Mouse (Mus musculus): ENCODE data around the gene Yipf1. TPM values are rescaled to one million over a fixed set of nuclear protein-coding genes. Genes with fewer than 3 reads are reported as not detected.
"Not testable (repeated sequence)": the region's sequence is repeated elsewhere in the genome, so short reads cannot be mapped to it uniquely, and the experiment has no call there.

Gene Yipf1
- polyA plus RNA-seq, 1 experiment from 2014 or later = 45.5 TPM

DNA sequence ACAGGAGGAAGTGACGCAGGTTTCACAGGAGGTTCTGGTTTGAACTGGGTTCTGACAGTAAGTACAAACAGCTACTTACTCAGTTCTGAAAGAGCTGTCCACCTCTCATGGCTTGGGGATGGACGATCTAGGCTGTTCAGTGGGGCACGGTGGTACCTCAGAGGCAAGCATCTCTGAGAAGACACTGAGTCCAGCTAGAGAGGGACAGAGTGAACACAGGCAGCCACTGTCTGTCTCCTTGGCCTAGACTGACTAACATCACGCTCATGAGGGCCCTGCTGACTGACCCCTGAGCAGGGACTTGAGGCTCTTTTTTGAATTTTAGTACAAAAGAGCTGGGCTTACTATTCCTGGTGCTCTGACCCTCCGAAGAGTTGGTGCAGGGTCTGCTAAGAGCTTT, 40.0 kb downstream of the Yipf1 start:
- DNase-seq (ENCODE audit: low spot score) (no peak), ATAC-seq (replicated peaks; ENCODE audit: low FRiP score) (no peak)
- H3K4me3 ChIP-seq (ENCODE audit: low read depth, low read length) = no peak overlapping the region
- WGBS = 75% methylated on average over 5 of the region's 5 CpGs
- H3K4me1 ChIP-seq (replicated peaks; ENCODE audit: control insufficient read depth, insufficient read depth, low read length) = peaks cover 4% of the 10 kb centered on the region
- no peaks in the 10 kb centered on the region for H3K36me3 ChIP-seq (ENCODE audit: control insufficient read depth, insufficient read depth, low read length)
- no peak overlapping the region for H3K9ac ChIP-seq (ENCODE audit: low read depth, low read length)
- no peak overlapping the region for H3K4me2 ChIP-seq
- H3K9me3 ChIP-seq (ENCODE audit: control insufficient read depth, low read length) = no peaks in the 10 kb centered on the region
- no peaks in the 10 kb centered on the region for H3K27me3 ChIP-seq (replicated peaks; ENCODE audit: control insufficient read depth, insufficient read depth, low read length)
- no peak overlapping the region for H3K27ac ChIP-seq (ENCODE audit: low read depth, low read length)

DNA sequence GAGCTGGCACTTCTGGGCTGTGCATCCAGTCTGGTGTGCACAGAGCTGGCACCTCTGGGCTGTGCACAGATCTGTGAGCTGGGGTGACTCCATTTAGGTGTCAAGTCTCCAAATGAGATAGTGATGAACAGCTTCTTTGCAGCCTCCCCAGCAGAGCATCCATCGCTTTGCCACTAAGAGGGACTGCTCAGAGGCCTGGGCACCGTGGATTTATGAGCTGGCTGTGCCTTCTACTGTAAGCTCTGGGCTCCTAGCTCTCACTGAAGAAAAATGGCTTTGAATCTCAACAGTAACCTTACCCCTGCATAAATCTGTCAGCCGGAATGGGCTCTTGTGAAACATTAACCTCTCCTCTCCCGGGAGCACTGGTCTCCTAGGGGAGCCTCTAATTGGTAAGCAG, 40.4 kb downstream of the Yipf1 start:
- 45% methylated on average over 4 of the region's 4 CpGs for WGBS
- Histone ChIP-seq H3K27me3 (replicated peaks; ENCODE audit: control insufficient read depth, insufficient read depth, low read length) (no peaks in the 10 kb centered on the region), H3K4me1 (replicated peaks; ENCODE audit: control insufficient read depth, insufficient read depth, low read length) (peaks cover 4% of the 10 kb centered on the region), H3K4me2 (no peak overlapping the region), H3K9me3 (ENCODE audit: control insufficient read depth, low read length) (no peaks in the 10 kb centered on the region), H3K27ac (ENCODE audit: low read depth, low read length) (no peak overlapping the region), H3K4me3 (ENCODE audit: low read depth, low read length) (no peak overlapping the region), H3K9ac (ENCODE audit: low read depth, low read length) (no peak overlapping the region), H3K36me3 (ENCODE audit: control insufficient read depth, insufficient read depth, low read length) (no peaks in the 10 kb centered on the region)
- DNase-seq (ENCODE audit: low spot score) (no peak), ATAC-seq (replicated peaks; ENCODE audit: low FRiP score) (no peak)

DNA sequence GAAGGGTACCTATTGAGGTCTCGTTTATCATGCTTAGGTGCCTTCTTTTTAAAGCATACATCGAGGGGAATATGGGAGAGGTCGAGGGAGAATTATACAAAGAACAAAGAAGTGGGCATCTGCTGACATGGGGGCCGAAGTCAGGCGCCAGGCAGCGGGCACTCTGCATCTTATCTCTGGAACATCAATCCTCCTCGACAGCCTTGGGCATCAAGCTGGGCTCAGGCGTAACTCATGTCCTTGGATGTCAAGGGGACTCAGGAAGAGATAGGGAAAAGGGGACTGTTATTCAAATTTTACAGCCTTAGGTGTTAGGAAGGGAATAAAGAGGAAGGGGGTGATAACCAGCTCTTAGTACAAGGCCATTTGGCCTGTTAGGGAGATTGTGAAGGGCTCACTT, 43.0 kb downstream of the Yipf1 start:
- not testable (repeated sequence) for DNase-seq (ENCODE audit: low spot score); H3K9ac ChIP-seq (ENCODE audit: low read depth, low read length); H3K36me3 ChIP-seq (ENCODE audit: control insufficient read depth, insufficient read depth, low read length); H3K4me2 ChIP-seq; H3K9me3 ChIP-seq (ENCODE audit: control insufficient read depth, low read length); H3K4me1 ChIP-seq (replicated peaks; ENCODE audit: control insufficient read depth, insufficient read depth, low read length); ATAC-seq (replicated peaks; ENCODE audit: low FRiP score); H3K27ac ChIP-seq (ENCODE audit: low read depth, low read length); H3K4me3 ChIP-seq (ENCODE audit: low read depth, low read length); H3K27me3 ChIP-seq (replicated peaks; ENCODE audit: control insufficient read depth, insufficient read depth, low read length)
- WGBS = 59% methylated on average over 8 of the region's 8 CpGs

DNA sequence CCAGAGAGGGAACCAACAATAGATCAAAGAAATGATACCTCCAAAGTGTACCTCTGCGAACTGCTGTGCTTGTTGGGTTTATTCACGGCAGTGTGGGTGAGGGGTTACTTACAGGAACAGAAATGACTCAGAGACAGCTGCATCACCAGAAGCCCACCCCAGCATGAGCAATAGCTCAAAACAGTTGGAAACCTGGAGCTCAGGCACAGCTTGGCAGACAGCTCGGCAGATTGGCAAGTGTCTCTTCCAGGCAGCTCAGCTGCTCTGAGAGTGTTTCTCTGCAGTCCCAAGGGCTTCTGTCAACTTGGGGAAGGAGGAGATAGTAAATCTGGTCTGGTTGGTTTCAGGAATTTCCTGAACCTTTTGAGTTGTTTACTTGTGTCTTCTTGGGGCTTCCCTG, 44.3 kb downstream of the Yipf1 start:
- H3K4me3 ChIP-seq (ENCODE audit: low read depth, low read length) = no peak overlapping the region
- H3K27ac ChIP-seq (ENCODE audit: low read depth, low read length) = no peak overlapping the region
- peaks cover 4% of the 10 kb centered on the region; the same call in 1 of the 2 replicates for H3K4me1 ChIP-seq (replicated peaks; ENCODE audit: control insufficient read depth, insufficient read depth, low read length)
- no peak overlapping the region for H3K9ac ChIP-seq (ENCODE audit: low read depth, low read length)
- ATAC-seq (replicated peaks; ENCODE audit: low FRiP score) (no peak), DNase-seq (ENCODE audit: low spot score) (no peak)
- H3K9me3 ChIP-seq (ENCODE audit: control insufficient read depth, low read length) = no peaks in the 10 kb centered on the region
- no peaks in the 10 kb centered on the region for H3K36me3 ChIP-seq (ENCODE audit: control insufficient read depth, insufficient read depth, low read length)
- WGBS = 92% methylated on average over 3 of the region's 3 CpGs
- no peak overlapping the region for H3K4me2 ChIP-seq
- no peaks in the 10 kb centered on the region for H3K27me3 ChIP-seq (replicated peaks; ENCODE audit: control insufficient read depth, insufficient read depth, low read length)

DNA sequence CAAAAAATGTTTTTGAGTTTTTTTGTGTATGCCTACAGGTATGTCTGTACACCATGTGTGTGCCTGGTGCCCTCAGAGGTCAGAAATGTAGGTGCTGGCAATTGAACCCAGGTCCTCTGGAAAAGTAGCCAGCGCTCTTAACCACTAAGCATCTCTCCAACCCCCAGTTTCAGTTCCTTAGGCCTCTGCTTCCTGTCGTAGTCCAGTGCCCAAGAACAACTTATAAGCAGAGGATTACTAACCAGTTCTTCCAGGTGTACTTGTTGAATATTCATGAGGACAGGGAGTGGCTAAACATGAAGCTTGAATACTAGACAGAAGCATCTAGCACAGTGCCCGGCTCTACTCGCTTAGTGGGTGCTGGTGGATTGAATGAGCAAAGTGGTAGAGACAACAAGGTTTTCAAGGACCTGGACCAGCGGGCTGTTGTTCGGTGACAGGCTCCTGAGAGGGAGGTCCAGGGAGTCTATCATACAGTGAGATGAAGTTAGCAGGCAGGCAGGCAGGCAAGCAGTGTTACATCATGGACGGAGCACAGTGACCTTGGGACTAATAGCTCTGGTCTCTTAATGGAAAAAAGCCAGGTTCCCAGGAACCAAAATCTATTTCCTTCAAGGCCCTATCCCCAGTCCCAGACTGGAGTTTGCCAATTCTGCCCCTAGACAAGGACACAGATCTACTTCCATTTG, 46.4 kb downstream of the Yipf1 start:
- no peak for ATAC-seq (replicated peaks; ENCODE audit: low FRiP score)
- no peak for DNase-seq (ENCODE audit: low spot score)
- 80% methylated on average over 7 of the region's 7 CpGs for WGBS

DNA sequence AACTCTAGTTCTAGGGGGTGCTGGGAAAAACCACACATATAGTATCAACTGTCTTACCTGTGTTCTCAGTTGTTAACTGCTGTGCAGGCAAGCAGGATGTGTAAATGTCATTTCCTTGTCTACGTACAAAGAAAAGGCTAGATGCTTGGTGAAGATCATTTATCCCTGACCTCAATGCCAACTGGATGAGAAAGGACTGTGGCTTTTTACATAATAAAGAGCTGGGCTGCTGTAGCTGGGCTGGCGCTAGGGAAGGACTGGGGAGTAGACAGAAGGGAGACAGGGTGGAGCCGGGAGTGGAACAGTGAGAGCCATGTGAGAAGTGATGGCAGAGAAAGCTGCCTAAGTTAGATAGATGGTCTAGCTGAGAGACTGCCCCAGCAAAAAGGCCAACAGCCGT, 48.6 kb downstream of the Yipf1 start:
- no peak for DNase-seq (ENCODE audit: low spot score)
- no peaks in the 10 kb centered on the region for H3K36me3 ChIP-seq (ENCODE audit: control insufficient read depth, insufficient read depth, low read length)
- no peaks in the 10 kb centered on the region for H3K9me3 ChIP-seq (ENCODE audit: control insufficient read depth, low read length)
- no peaks in the 10 kb centered on the region for H3K27me3 ChIP-seq (replicated peaks; ENCODE audit: control insufficient read depth, insufficient read depth, low read length)
- no peak overlapping the region for H3K4me2 ChIP-seq
- no peak overlapping the region for H3K4me3 ChIP-seq (ENCODE audit: low read depth, low read length)
- ATAC-seq (replicated peaks; ENCODE audit: low FRiP score) = no peak
- H3K4me1 ChIP-seq (replicated peaks; ENCODE audit: control insufficient read depth, insufficient read depth, low read length) = no peaks in the 10 kb centered on the region
- H3K9ac ChIP-seq (ENCODE audit: low read depth, low read length) = no peak overlapping the region
- no peak overlapping the region for H3K27ac ChIP-seq (ENCODE audit: low read depth, low read length)
- WGBS = 73% methylated on average over 4 of the region's 4 CpGs

More for the DNA sequence above, 46.4 kb downstream of the Yipf1 start:
- H3K36me3 ChIP-seq (ENCODE audit: control insufficient read depth, insufficient read depth, low read length) = no peaks in the 10 kb centered on the region
- H3K4me3 ChIP-seq (ENCODE audit: low read depth, low read length) = no peak overlapping the region
- H3K9ac ChIP-seq (ENCODE audit: low read depth, low read length) = no peak overlapping the region
- no peaks in the 10 kb centered on the region for H3K27me3 ChIP-seq (replicated peaks; ENCODE audit: control insufficient read depth, insufficient read depth, low read length)
- no peaks in the 10 kb centered on the region for H3K4me1 ChIP-seq (replicated peaks; ENCODE audit: control insufficient read depth, insufficient read depth, low read length)
- no peaks in the 10 kb centered on the region for H3K9me3 ChIP-seq (ENCODE audit: control insufficient read depth, low read length)
- no peak overlapping the region for H3K27ac ChIP-seq (ENCODE audit: low read depth, low read length)
- H3K4me2 ChIP-seq = no peak overlapping the region

DNA sequence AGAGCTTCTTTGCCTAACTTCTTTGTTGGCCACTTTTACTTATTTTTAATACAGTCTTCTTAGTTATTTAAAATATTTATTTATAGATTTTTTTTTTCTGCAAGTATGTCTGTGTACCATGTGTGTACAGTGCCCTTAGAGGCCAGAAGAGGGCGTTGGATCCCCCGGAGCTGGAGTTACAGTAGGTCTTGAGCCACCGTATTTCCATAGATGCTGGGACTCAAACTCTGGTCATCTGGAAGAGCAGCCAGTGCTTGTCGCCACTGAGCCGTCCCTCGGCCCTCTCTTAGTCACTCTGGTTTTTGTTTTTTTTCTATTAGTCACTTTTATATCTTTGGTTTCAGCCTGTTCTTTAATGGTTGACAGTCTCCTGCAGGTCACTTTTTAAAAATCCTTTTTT, 49.4 kb downstream of the Yipf1 start:
- Histone ChIP-seq H3K27me3 (replicated peaks; ENCODE audit: control insufficient read depth, insufficient read depth, low read length) (no peaks in the 10 kb centered on the region), H3K9me3 (ENCODE audit: control insufficient read depth, low read length) (no peaks in the 10 kb centered on the region), H3K4me2 (no peak overlapping the region), H3K36me3 (ENCODE audit: control insufficient read depth, insufficient read depth, low read length) (no peaks in the 10 kb centered on the region), H3K4me3 (ENCODE audit: low read depth, low read length) (no peak overlapping the region), H3K27ac (ENCODE audit: low read depth, low read length) (no peak overlapping the region), H3K9ac (ENCODE audit: low read depth, low read length) (no peak overlapping the region), H3K4me1 (replicated peaks; ENCODE audit: control insufficient read depth, insufficient read depth, low read length) (peaks cover 2% of the 10 kb centered on the region)
- no peak for DNase-seq (ENCODE audit: low spot score)
- WGBS = 67% methylated on average over 6 of the region's 6 CpGs
- ATAC-seq (replicated peaks; ENCODE audit: low FRiP score) = no peak

DNA sequence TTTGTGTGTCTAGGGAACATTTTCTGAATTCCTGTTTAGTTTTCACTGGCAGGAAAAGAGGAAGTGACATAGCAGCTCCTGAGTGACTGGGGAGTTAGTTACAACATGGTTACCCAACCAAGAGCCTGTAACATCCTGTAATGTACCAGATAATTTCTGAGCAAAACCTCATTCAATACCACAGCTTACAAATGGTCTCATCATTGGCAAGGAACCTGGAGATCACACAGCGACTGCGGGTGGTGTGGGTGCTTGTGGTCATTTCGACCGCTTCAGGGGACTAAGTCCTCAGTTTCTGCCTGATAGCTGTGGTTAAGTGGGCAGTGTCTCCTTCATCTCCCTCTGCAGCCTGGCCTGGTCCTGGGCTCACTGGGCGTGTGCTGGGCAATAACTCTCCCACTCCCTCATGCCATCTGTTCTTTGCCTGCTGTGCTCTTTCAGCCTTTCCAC, 50.1 kb downstream of the Yipf1 start:
- DNase-seq (ENCODE audit: low spot score) = no peak
- Histone ChIP-seq H3K27ac (ENCODE audit: low read depth, low read length) (no peak overlapping the region), H3K36me3 (ENCODE audit: control insufficient read depth, insufficient read depth, low read length) (no peaks in the 10 kb centered on the region), H3K9ac (ENCODE audit: low read depth, low read length) (no peak overlapping the region), H3K4me3 (ENCODE audit: low read depth, low read length) (no peak overlapping the region), H3K4me2 (no peak overlapping the region), H3K27me3 (replicated peaks; ENCODE audit: control insufficient read depth, insufficient read depth, low read length) (no peaks in the 10 kb centered on the region), H3K4me1 (replicated peaks; ENCODE audit: control insufficient read depth, insufficient read depth, low read length) (peaks cover 7% of the 10 kb centered on the region), H3K9me3 (ENCODE audit: control insufficient read depth, low read length) (no peaks in the 10 kb centered on the region)
- ATAC-seq (replicated peaks; ENCODE audit: low FRiP score) = no peak
- WGBS = 52% methylated on average over 5 of the region's 5 CpGs

DNA sequence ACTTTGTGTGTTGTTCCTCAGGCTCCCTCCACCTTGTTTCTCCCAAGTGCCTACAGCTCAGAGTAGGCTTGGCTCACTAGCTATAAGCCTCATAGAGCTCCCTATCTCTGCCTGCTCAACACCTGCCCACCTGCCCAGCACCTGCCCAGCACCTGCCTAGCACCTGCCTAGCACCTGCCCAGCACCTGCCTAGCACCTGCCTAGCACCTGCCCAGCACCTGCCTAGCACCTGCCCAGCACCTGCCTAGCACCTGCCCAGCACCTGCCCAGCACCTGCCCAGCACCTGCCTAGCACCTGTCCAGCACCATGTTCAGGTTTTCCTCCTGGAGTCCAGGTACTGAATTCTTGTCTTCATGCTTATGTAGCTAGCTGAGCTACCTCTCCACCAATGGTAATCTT, 52.2 kb downstream of the Yipf1 start:
- not testable (repeated sequence) for H3K4me2 ChIP-seq; H3K9me3 ChIP-seq (ENCODE audit: control insufficient read depth, low read length); ATAC-seq (replicated peaks; ENCODE audit: low FRiP score)

More for the DNA sequence above, 52.2 kb downstream of the Yipf1 start:
- not testable (repeated sequence) for H3K4me3 ChIP-seq (ENCODE audit: low read depth, low read length); H3K4me1 ChIP-seq (replicated peaks; ENCODE audit: control insufficient read depth, insufficient read depth, low read length); H3K27me3 ChIP-seq (replicated peaks; ENCODE audit: control insufficient read depth, insufficient read depth, low read length); H3K27ac ChIP-seq (ENCODE audit: low read depth, low read length); DNase-seq (ENCODE audit: low spot score); H3K9ac ChIP-seq (ENCODE audit: low read depth, low read length); H3K36me3 ChIP-seq (ENCODE audit: control insufficient read depth, insufficient read depth, low read length)

Measured in liver, embryonic 11.5 days (tissue).